9 mouse cellular contexts compared by ENCODE assay signal in genomic region chr5:149261866-149262265, GRCm38 (mm10). TPM values are rescaled to one million over a fixed set of nuclear protein-coding genes. Genes with fewer than 3 reads are reported as not detected.
A peak's percentile ranks its signal among the peaks of the same experiment; 100 is the strongest.
DNase-seq lines count a peak whose midpoint lies in the region; ATAC-seq and TF ChIP-seq lines count a peak whose summit lies in the region.
"Had no signal": no experiment of that assay in that cellular context is flagged by ENCODE, and none has a peak within 500 bp of the region (broad histone marks: within the 10 kb centered on the region; RNA-seq: fewer than 3 reads in every experiment).

No protein-coding gene starts in this region.

- no peak overlapping the region for H3K4me2 ChIP-seq in forebrain, embryonic 15.5 days (replicated peaks)
- H3K4me2 ChIP-seq: heart, embryonic 15.5 days had no signal

- no peak for ATAC-seq in forebrain, embryonic 15.5 days (replicated peaks)

- H3K27me3 ChIP-seq in spleen, adult 2 months (ENCODE audit: control insufficient read depth, insufficient read depth, low read length): no peaks in the 10 kb centered on the region
- H3K27me3 ChIP-seq in forebrain, embryonic 15.5 days: no peaks in the 10 kb centered on the region
- H3K27me3 ChIP-seq: heart, embryonic 15.5 days had no signal

- TF ChIP-seq CTCF in lung, adult 2 months (IDR thresholded peaks at IDR 0.05; ENCODE audit: insufficient read depth, low read length): peak; percentile 46; the same call in 1 of the 2 replicates
- TF ChIP-seq CTCF in bone marrow, adult 2 months (IDR thresholded peaks at IDR 0.05; ENCODE audit: control insufficient read depth, insufficient read depth, low read length): peak; percentile 62
- TF ChIP-seq CTCF in spleen, adult 2 months (IDR thresholded peaks at IDR 0.05; ENCODE audit: extremely low read depth, insufficient read depth, insufficient read length, insufficient replicate concordance): peak; percentile 41; the same call in 1 of the 2 replicates

- H3K9ac ChIP-seq in ES-E14 (ENCODE audit: insufficient read depth, low read depth, low read length, poor library complexity, severe bottlenecking): peak overlapping the region; percentile 40; the same call in 1 of the 2 replicates
- H3K9ac ChIP-seq in forebrain, embryonic 15.5 days (replicated peaks): no peak overlapping the region
- H3K9ac ChIP-seq: heart, embryonic 15.5 days had no signal

- no peak overlapping the region for H3K4me3 ChIP-seq in lung, adult 2 months (replicated peaks; ENCODE audit: extremely low read depth, low read depth, low read length)
- H3K4me3 ChIP-seq in ES-E14 (ENCODE audit: insufficient read depth in 1 of 2, low read depth in 1 of 2, low read length in 2 of 2, poor library complexity in 1 of 2, severe bottlenecking in 1 of 2): no peak overlapping the region
- H3K4me3 ChIP-seq in bone marrow, adult 2 months (replicated peaks; ENCODE audit: control insufficient read depth, low read depth, low read length): no peak overlapping the region
- H3K4me3 ChIP-seq in spleen, adult 2 months (ENCODE audit: extremely low read depth, insufficient read depth, insufficient read length): no peak overlapping the region
- no peak overlapping the region for H3K4me3 ChIP-seq in forebrain, embryonic 15.5 days
- H3K4me3 ChIP-seq: heart, embryonic 15.5 days had no signal

- TF ChIP-seq POLR2A in lung, adult 2 months (IDR thresholded peaks at IDR 0.05; ENCODE audit: borderline replicate concordance, extremely low read depth, low read depth, low read length): no peak
- no peak for TF ChIP-seq POLR2A in bone marrow, adult 2 months (IDR thresholded peaks at IDR 0.05; ENCODE audit: borderline replicate concordance, control insufficient read depth, low read depth, low read length)
- TF ChIP-seq POLR2A in spleen, adult 2 months (IDR thresholded peaks at IDR 0.05; ENCODE audit: low read depth, low read length): no peak

- in situ Hi-C loops in ES-E14 (cut with MboI; ENCODE audit: low sequenced_read_pairs in 2 of 2, unreplicated experiment in 2 of 2): no loop called here

- 61% methylated on average over 6 of the region's 6 CpGs for WGBS in lung, adult 2 months
- WGBS in bone marrow, adult 2 months: 67% methylated on average over 6 of the region's 6 CpGs
- WGBS in spleen, adult 2 months: 77% methylated on average over 6 of the region's 6 CpGs
- WGBS in forebrain, embryonic 15.5 days: 64% methylated on average over 6 of the region's 6 CpGs

- H3K27ac ChIP-seq in ES-E14 (ENCODE audit: insufficient read depth, low read depth, low read length, poor library complexity, severe bottlenecking): no peak overlapping the region; the same call in 1 of the 2 replicates
- no peak overlapping the region for H3K27ac ChIP-seq in bone marrow, adult 2 months (ENCODE audit: control insufficient read depth, insufficient read depth, low read depth, low read length, poor library complexity)
- H3K27ac ChIP-seq in spleen, adult 2 months (ENCODE audit: insufficient read depth, low read length): no peak overlapping the region
- H3K27ac ChIP-seq in forebrain, embryonic 15.5 days (replicated peaks): no peak overlapping the region
- H3K27ac ChIP-seq: heart, embryonic 15.5 days had no signal

- DNase-seq in lung, adult 2 months: no peak
- no peak for DNase-seq in lung, adult 18-20 months
- peak; percentile 89 for DNase-seq in ES-E14 (ENCODE audit: low read depth, low spot score)
- DNase-seq in spleen, adult 2 months (ENCODE audit: low read depth in 1 of 2, low spot score in 2 of 2): peak in 1 of 2 experiments; percentile 40
- no peak for DNase-seq in embryo, embryonic 9.5 days (ENCODE audit: extremely low spot score)
- DNase-seq in layer of hippocampus, postnatal 14 days (ENCODE audit: low spot score in 2 of 2): no peak

- no peaks in the 10 kb centered on the region for H3K9me3 ChIP-seq in ES-E14 (ENCODE audit: control insufficient read depth, insufficient read depth, low read depth, low read length)
- H3K9me3 ChIP-seq in forebrain, embryonic 15.5 days: no peaks in the 10 kb centered on the region
- H3K9me3 ChIP-seq: heart, embryonic 15.5 days had no signal

- H3K4me1 ChIP-seq in lung, adult 2 months (ENCODE audit: control insufficient read depth, insufficient read depth, low read length): no peaks in the 10 kb centered on the region
- peaks cover 0 to 4% of the 10 kb centered on the region in 2 experiments; a peak in 1 of 4 replicates for H3K4me1 ChIP-seq in ES-E14 (ENCODE audit: control insufficient read depth in 2 of 2, insufficient read depth in 2 of 2, low read length in 2 of 2, poor library complexity in 1 of 2)
- no peaks in the 10 kb centered on the region for H3K4me1 ChIP-seq in bone marrow, adult 2 months (ENCODE audit: control insufficient read depth, insufficient read depth, low read length)
- peaks cover 12% of the 10 kb centered on the region; the same call in 1 of the 2 replicates for H3K4me1 ChIP-seq in spleen, adult 2 months (ENCODE audit: control insufficient read depth, insufficient read depth, insufficient read length)
- H3K4me1 ChIP-seq in forebrain, embryonic 15.5 days: 0 out of 2 replicates have a peak, but pooled peaks cover 3% of the 10 kb centered on the region

- H3K36me3 ChIP-seq in ES-E14 (ENCODE audit: control insufficient read depth, insufficient read depth, low read length, poor library complexity, severe bottlenecking): no peaks in the 10 kb centered on the region
- H3K36me3 ChIP-seq in spleen, adult 2 months (ENCODE audit: control insufficient read depth, insufficient read depth, low read length): no peaks in the 10 kb centered on the region
- no peaks in the 10 kb centered on the region for H3K36me3 ChIP-seq in forebrain, embryonic 15.5 days
- H3K36me3 ChIP-seq: heart, embryonic 15.5 days had no signal

TF ChIP-seq in ES-E14, 5 proteins besides CTCF, POLR2A, EP300 and RAD21:
- TF ChIP-seq ZC3H11A (IDR thresholded peaks at IDR 0.05; ENCODE audit: borderline replicate concordance, low read depth, low read length) (peak; percentile 55; the same call in 1 of the 2 replicates), HCFC1 (IDR thresholded peaks at IDR 0.05; ENCODE audit: borderline replicate concordance, insufficient read depth, low read length) (no peak)

RNA-seq across cellular contexts. Expression of gene Alox5ap, which starts 2.7 kb away (rescaled TPM):
- polyA plus RNA-seq in lung, adult 2 months (2012; rRNA removed): 65.9 and 104 TPM in 2 replicates
- 20.7 and 23.0 TPM in 2 replicates for total RNA-seq in ES-E14 (2012; rRNA removed)
- 150 and 287 TPM in 2 replicates for polyA plus RNA-seq in bone marrow, adult 2 months (2011; ENCODE audit: insufficient read depth, insufficient read length, low replicate concordance, missing spikeins)
- polyA plus RNA-seq in spleen, adult 2 months (2012; rRNA removed): 62.6 and 67.4 TPM in 2 replicates
- 8.3 and 8.8 TPM in 2 replicates for polyA plus RNA-seq in forebrain, embryonic 15.5 days (2015; fragmentation: Nextera tagmentation; extraction: Ambion mirVana)
- total RNA-seq in layer of hippocampus, postnatal 14 days (2021): 1 to 10 TPM; 7.6 to 7.9 TPM
